Mouse (Mus musculus): ENCODE measurements at regions not wholly inside any gene's neighbourhood (a gene's known extent, or its start where the extent isn't known, plus 50 kb on each side); places are given as distances from the start of the nearest gene placed in this dataset.

DNA sequence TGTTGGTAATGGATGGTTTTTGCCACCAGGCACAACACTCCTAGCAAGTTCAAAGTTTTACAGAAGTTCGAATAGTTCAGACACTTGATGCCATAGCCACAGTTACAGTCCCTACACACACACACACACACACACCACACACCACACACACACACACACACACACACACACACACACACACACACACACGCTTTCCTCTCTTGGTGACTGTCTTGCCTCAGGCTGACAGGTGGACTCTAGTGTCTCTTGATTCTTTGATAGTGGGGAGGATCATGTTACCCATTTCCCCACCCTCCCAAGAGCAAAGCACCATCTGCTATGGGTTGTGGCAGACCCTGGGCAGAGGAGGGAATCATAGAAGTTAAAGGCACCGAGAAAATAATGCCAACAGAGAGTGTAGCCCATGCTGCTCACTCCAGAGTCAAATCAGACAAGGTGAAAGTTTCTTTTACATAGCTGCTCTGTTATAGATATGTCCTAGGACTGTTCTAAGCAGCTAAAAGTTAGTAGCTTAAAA, 75.9 kb downstream of the Klhl25 start:
- no peak for ATAC-seq (replicated peaks; ENCODE audit: low read depth, poor library complexity, severe bottlenecking)

- peak; percentile 93 for ATAC-seq (replicated peaks; ENCODE audit: low read depth, poor library complexity, severe bottlenecking)
Measured at GRCm38 (mm10) chr7:75927537-75927936, 79.4 kb downstream of the Klhl25 start.

GRCm38 (mm10) chr7:75943844-75944243, 95.7 kb downstream of the Klhl25 start:
- ATAC-seq (replicated peaks; ENCODE audit: low read depth, poor library complexity, severe bottlenecking), result no peak

- no peak for ATAC-seq (replicated peaks; ENCODE audit: low read depth, poor library complexity, severe bottlenecking)
Measured at GRCm38 (mm10) chr7:75955671-75956070, 107.6 kb downstream of the Klhl25 start.

DNA sequence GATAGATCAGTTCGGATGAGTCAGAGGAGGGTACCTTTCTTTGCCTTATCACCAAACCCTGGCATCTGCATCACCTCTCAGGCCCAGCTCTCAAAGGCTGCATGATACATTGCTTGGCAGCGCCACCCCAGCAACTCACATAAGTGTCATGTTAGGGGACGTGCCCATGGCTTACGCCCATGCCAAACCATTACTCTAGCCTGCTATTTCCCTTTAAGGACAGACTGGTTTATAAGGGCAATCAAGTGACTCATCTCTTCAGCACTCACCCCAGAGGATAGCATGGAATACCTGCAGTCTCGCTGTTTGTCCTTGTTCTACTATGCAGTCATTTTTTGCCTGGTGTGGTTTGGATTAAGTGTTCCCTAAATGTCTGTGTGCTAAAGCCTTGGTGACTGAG, 109.3 kb downstream of the Klhl25 start:
- no peak for ATAC-seq (replicated peaks; ENCODE audit: low read depth, poor library complexity, severe bottlenecking)

DNA sequence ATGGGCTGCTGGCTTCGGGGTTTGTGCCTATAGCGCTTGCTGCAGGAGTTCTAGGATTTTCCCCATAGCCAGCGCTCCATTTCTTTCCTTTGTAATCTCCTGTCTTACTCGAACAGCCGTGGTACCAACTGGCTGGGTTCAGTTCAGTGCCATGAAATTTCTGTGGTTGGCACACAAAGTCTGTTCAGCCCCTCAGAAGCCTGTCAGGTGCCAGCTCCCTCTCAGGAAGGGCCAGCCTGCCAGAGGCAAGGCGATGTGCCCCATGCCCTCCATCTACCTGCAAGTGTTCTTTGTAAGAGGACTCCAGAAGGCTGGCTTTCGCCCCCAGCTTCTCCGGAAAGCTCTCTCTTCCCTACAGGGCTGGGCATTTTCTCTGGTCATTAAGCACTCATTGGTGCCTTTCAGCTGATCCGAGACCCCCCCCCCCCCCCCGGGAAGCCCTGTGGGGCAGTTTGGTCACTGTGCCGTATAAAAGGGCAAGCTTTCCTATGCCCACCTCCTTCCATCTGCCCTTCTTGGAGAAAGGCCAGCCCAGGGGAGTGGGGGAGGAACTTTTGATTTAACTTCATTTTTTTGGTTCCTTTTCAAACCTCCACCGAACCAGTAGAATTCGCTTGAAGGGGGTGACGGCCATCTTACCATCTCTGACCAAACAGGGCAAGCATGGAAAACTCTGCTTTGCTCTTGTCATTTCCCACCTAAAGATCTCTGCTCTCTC, 112.0 kb downstream of the Klhl25 start:
- ATAC-seq (replicated peaks; ENCODE audit: low read depth, poor library complexity, severe bottlenecking), result no peak

- ATAC-seq (replicated peaks; ENCODE audit: low read depth, poor library complexity, severe bottlenecking), result no peak
Measured at GRCm38 (mm10) chr7:75968177-75968576, 120.1 kb downstream of the Klhl25 start.

- no peak for ATAC-seq (replicated peaks; ENCODE audit: low read depth, poor library complexity, severe bottlenecking)
Measured at GRCm38 (mm10) chr7:75970914-75971313, 122.8 kb downstream of the Klhl25 start.

DNA sequence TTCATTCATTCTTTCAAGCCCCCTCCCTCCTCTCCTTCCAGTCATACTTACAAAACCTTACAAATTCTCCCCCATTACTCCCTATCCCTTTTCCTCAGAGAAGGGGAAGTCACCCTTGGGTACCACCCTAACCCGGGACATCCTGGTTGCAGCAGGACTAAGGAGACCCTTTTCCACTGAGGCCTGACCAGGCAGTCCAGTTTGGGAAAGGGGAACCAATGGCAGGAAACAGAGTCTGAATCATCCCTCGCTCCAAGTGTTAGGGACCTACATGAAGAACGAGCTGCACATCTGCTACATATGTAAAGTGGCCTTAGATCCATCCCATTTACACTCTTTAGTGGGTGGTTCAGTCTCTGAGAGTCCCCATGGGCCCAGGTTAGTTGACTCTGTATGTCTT, 123.6 kb downstream of the Klhl25 start:
- no peak for ATAC-seq (replicated peaks; ENCODE audit: low read depth, poor library complexity, severe bottlenecking)

- no peak for ATAC-seq (replicated peaks; ENCODE audit: low read depth, poor library complexity, severe bottlenecking)
Measured at GRCm38 (mm10) chr7:75981560-75981959, 133.4 kb downstream of the Klhl25 start.

GRCm38 (mm10) chr7:75983029-75983808, 135.1 kb downstream of the Klhl25 start:
- ATAC-seq (replicated peaks; ENCODE audit: low read depth, poor library complexity, severe bottlenecking), result no peak

GRCm38 (mm10) chr7:75983809-75984171, 135.7 kb downstream of the Klhl25 start:
- no peak for ATAC-seq (replicated peaks; ENCODE audit: low read depth, poor library complexity, severe bottlenecking)

DNA sequence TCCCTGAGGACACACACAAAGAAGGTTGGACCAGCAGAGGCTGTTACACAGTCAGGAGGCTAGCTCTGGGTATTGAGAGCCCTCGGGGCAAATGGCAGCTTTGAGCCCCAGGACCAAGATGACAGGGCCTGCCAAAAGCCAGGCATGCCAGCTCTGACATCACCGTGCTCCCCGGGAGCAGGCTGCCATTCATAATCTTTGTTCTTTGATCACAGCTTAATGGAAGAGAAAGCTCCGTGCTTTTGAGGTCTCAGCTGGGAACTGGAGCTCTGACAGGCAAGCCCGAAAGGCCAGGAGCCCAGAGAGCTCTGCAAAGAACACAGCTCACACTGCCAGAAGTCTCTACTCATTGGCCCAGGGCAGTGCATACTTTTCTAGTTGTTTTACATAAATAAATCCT, 150.7 kb downstream of the Klhl25 start:
- ATAC-seq (replicated peaks; ENCODE audit: low read depth, poor library complexity, severe bottlenecking), result no peak

- ATAC-seq (replicated peaks; ENCODE audit: low read depth, poor library complexity, severe bottlenecking), result no peak
Measured at GRCm38 (mm10) chr7:75999324-75999907, 151.3 kb downstream of the Klhl25 start.

- ATAC-seq (replicated peaks; ENCODE audit: low read depth, poor library complexity, severe bottlenecking), result no peak
Measured at GRCm38 (mm10) chr7:76001012-76001411, 152.9 kb downstream of the Klhl25 start.

- ATAC-seq (replicated peaks; ENCODE audit: low read depth, poor library complexity, severe bottlenecking), result no peak
Measured at GRCm38 (mm10) chr7:76008226-76008625, 160.1 kb downstream of the Klhl25 start.

GRCm38 (mm10) chr7:76047743-76048142, 181.9 kb upstream of the Agbl1 start:
- ATAC-seq (replicated peaks; ENCODE audit: low read depth, poor library complexity, severe bottlenecking), result no peak

- 0 out of 2 replicates have a peak, but pooled peaks have one; percentile 15 for ATAC-seq (replicated peaks; ENCODE audit: low read depth, poor library complexity, severe bottlenecking)
Measured at GRCm38 (mm10) chr7:76049342-76049741, 180.3 kb upstream of the Agbl1 start.

DNA sequence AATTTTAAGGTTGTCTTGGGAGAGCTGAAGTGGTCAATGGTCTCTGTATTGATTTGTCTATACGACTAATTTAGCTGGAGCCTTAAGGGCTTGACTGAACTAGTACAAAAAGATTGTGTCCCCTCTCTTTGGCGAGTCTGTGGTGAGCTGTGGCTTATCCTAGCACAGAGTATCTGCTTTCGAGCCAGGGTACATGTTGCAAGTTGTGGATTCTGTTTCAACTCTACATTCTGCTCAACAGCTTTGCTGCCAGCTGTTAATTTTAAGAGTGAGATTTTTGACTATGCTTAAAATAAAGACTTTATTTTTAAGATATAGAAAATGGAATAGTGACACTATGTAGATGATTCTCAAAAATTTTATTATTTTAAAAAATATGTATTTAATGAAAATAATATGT, 175.8 kb upstream of the Agbl1 start:
- ATAC-seq (replicated peaks; ENCODE audit: low read depth, poor library complexity, severe bottlenecking), result no peak

GRCm38 (mm10) chr7:76099149-76099548, 130.5 kb upstream of the Agbl1 start:
- peak; percentile 98 for ATAC-seq (replicated peaks; ENCODE audit: low read depth, poor library complexity, severe bottlenecking)

DNA sequence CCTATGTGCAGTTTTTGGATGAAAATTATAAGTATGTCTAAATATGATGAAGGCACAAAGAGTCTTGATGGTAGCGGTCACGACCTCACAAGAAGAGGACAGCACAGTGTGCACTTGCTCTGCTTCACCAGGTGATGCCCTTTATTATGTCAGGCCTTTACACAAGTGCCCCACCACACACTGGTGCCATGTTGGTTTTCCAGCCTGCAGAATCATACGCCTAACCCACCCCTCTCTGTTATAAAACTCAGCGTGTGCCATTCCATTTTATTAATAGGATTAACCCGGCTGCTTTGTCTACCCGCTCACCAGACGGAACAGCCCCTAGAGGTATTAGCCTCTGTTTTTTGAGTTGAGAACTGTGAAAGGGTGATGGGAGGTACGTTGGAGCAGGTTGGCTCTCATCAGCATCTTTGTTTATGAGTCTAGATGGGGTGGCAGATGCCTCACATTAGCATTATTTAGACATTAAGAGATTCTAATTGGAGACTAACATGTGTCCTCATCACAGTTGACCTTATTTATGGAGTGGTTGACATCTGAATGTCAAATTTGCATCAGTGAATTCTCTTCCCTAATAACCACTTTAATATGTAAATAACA, 108.3 kb upstream of the Agbl1 start:
- ATAC-seq (replicated peaks; ENCODE audit: low read depth, poor library complexity, severe bottlenecking), result no peak

Data from common myeloid progenitor, adult 5-6 weeks (primary cell).